Mouse (Mus musculus): ENCODE measurements around the gene Flad1. TPM values are rescaled to one million over a fixed set of nuclear protein-coding genes. Genes with fewer than 3 reads are reported as not detected.

Gene Flad1
- polyA plus RNA-seq, 1 experiment from 2014 or later: 36.5 TPM

DNA sequence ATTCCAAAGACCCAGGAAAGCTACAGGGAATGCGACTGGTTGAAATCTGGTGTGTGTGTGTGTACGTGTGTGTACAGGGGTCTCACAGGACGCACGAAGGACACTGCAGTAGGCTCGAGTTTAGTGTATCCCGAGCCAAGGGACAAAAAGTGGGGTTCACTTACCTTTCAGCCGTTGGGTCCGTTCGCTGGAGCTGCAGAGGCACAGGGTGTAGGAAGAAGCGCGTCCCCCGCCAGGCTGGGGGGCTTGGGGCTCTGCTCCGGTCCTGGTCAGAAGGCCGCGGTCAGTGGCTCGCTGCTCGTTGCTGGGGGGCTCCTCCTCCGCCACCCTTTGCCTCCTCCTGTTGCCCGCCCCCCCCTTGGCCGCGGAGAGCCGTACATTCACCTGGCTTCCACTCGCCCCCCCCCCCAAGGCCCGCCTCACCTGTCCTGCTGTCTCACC is 18.8 kb downstream of the Flad1 start:
- H3K36me3 ChIP-seq (replicated peaks): no peaks in the 10 kb centered on the region
- peak overlapping the region; percentile 100 for H3K4me2 ChIP-seq
- 0% methylated on average over 20 of the region's 24 CpGs for WGBS
- no peak for ATAC-seq (replicated peaks)
- peaks cover 67% of the 10 kb centered on the region for H3K4me1 ChIP-seq
- peak overlapping the region; percentile 46 for H3K4me3 ChIP-seq
- H3K9ac ChIP-seq: peak overlapping the region; percentile 51; the same call in 1 of the 2 replicates
- no peak overlapping the region for H3K27ac ChIP-seq
- H3K9me3 ChIP-seq: no peaks in the 10 kb centered on the region
- H3K27me3 ChIP-seq (replicated peaks): peaks cover 24% of the 10 kb centered on the region

DNA sequence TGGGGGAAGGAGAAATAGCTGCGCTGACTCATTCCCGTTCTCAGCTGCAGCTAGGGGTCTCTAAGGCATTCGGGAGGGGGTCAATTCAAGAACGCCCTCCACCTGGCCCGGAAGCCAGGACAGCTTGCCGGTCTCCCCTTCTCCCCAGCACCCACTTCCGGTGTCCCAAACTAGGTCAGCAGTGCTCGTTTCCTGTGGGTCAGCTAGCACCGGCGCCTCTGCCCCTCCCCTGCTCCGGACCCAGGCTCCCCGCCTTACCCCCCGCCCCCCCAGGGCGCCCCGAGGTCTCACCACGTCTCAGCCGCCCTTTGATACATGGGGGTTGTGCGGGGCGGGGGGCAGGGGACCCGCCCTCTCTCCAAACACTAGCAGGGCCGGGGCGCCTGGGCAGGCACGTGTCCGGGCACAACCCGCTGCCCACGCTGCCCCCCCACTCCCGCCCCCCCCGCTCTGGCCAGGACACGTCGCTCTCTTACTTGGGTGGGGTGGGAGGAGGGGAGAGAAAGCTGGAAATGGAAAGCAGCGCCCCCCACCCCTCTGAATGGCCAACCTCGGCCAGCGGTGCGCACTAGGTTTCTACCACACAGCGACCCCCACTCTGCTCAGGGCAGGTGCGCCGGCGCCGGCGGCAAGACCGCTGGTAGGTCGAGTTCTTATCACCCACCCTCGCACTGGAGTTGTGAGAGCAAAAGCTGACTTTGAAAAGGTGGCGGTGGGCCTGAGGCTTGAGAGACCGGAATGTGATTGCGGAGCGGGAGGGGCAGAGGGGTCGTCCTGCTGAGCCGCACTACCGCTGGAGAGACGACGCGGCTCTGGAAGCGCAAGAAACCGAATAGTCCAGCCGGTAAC is 19.8 kb downstream of the Flad1 start:
- no peaks in the 10 kb centered on the region for H3K36me3 ChIP-seq (replicated peaks)
- H3K4me1 ChIP-seq: peaks cover 67% of the 10 kb centered on the region
- peak overlapping the region; percentile 51 for H3K9ac ChIP-seq
- WGBS: under 1% methylated on average over 53 of the region's 56 CpGs
- H3K4me3 ChIP-seq: peak overlapping the region; percentile 46
- no peak overlapping the region for H3K27ac ChIP-seq
- H3K27me3 ChIP-seq (replicated peaks): peaks cover 24% of the 10 kb centered on the region
- no peak for ATAC-seq (replicated peaks)
- H3K9me3 ChIP-seq: no peaks in the 10 kb centered on the region
- H3K4me2 ChIP-seq: peak overlapping the region; percentile 100

DNA sequence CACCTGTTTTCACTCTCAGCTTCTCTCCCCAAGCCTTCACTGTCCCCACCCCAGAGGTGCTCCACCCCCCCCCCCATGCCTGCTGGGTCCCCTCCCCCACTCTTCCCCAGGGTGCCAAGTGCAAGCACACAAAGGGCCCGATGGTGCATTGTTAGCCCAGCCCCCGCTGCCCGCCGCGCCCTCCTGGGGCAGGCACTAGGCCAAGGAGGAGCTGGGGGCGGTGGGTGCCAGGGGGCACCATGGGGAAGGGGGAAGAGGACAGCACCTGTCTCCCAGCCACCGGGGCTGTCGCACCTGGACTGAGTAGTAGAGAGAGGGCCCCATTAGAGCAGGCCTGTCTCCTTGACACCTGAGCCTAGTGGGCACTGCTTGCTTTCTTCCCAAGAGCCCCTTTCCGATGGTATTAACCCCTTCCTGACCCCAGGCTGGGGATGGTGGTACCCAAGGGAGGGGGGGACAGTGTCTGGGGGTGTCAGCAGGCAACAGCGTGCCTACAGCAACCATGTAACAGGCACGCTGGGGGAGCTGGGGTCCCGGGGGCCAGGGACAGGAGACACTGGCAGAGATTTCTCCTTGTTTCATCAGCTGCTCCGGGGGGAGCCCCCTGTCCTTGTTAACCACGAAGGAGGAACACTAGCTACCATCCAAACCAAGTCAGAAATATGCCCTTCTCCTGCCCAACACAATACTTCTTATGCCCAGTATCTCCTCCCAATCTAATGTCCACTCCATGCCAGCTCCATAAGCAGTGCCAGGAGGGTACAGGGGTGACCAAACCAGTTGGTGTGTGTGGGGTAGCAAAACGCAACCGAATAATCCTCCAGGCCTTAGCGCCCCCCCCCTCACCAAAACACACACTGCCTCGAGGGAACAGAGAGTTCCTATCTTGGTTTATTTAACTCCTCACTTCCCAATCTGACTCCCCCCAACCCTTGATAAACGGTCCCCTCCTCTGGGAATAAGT is 20.7 kb downstream of the Flad1 start:
- Histone ChIP-seq H3K36me3 (replicated peaks) (no peaks in the 10 kb centered on the region), H3K27me3 (replicated peaks) (peaks cover 17% of the 10 kb centered on the region), H3K9ac (peak overlapping the region; percentile 51), H3K4me2 (peak overlapping the region; percentile 100), H3K27ac (no peak overlapping the region), H3K9me3 (no peaks in the 10 kb centered on the region), H3K4me3 (peak overlapping the region; percentile 46), H3K4me1 (peaks cover 57% of the 10 kb centered on the region)
- ATAC-seq (replicated peaks): no peak
- WGBS: 10% methylated on average over 19 of the region's 19 CpGs

GRCm38 (mm10) chr3:89390111-89390515 is 21.6 kb downstream of the Flad1 start:
- Histone ChIP-seq H3K4me3 (no peak overlapping the region), H3K9ac (no peak overlapping the region), H3K4me1 (peaks cover 49% of the 10 kb centered on the region), H3K4me2 (no peak overlapping the region), H3K27me3 (replicated peaks) (peaks cover 11% of the 10 kb centered on the region), H3K36me3 (replicated peaks) (no peaks in the 10 kb centered on the region), H3K27ac (no peak overlapping the region), H3K9me3 (no peaks in the 10 kb centered on the region)
- no peak for ATAC-seq (replicated peaks)
- WGBS: 54% methylated on average over 5 of the region's 5 CpGs

GRCm38 (mm10) chr3:89388901-89389740 is 22.5 kb downstream of the Flad1 start:
- Histone ChIP-seq H3K36me3 (replicated peaks) (no peaks in the 10 kb centered on the region), H3K9ac (no peak overlapping the region), H3K9me3 (no peaks in the 10 kb centered on the region), H3K27me3 (replicated peaks) (peaks cover 8% of the 10 kb centered on the region), H3K4me3 (no peak overlapping the region), H3K4me1 (peaks cover 44% of the 10 kb centered on the region), H3K4me2 (no peak overlapping the region), H3K27ac (no peak overlapping the region)
- 71% methylated on average over 5 of the region's 6 CpGs for WGBS
- peak; percentile 21; the same call in 1 of the 2 replicates for ATAC-seq (replicated peaks)

DNA sequence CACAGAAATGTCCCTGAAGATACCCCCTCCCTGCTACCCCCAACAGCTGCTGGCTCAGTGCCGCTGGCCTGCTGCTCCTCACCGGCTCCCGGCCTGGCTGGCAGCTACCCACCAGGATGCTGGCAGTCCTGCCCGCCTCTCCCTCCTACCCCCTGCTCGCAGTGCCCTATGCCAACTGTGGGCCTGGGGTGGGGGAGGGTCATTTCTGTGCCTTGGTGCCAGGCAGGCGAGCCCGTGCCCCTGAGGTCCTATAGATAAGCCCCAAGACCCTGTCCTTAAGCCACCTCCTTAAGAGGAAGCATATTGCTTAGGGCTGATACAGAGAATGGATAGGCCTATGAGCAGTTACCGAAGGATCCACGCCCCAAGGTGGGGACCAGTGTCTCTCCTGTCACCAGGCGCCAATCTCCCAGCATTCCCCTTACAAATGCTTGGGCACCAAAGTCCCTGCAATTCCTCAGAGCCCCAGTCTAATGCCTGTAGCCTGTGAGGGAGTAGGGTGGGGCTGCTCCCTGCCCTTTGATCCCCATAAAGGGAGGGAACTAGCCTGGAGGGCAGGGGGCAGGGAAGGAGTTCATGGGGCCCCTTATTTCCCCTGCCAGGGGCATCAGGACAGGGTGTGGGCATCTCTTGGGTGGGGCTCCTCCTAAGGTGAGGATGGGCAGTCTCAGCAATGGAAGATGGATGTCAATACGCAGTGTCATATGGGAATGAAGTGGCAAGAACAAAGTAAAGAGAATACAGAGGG is 23.4 kb downstream of the Flad1 start:
- Histone ChIP-seq H3K27ac (no peak overlapping the region), H3K27me3 (replicated peaks) (peaks cover 8% of the 10 kb centered on the region), H3K4me2 (no peak overlapping the region), H3K36me3 (replicated peaks) (no peaks in the 10 kb centered on the region), H3K9ac (no peak overlapping the region), H3K4me3 (no peak overlapping the region), H3K4me1 (peaks cover 36% of the 10 kb centered on the region), H3K9me3 (no peaks in the 10 kb centered on the region)
- ATAC-seq (replicated peaks): peak; percentile 6; the same call in 1 of the 2 replicates
- WGBS: 70% methylated on average over 11 of the region's 11 CpGs

GRCm38 (mm10) chr3:89387632-89388031 is 24.0 kb downstream of the Flad1 start:
- H3K4me1 ChIP-seq: peaks cover 30% of the 10 kb centered on the region
- no peak overlapping the region for H3K4me2 ChIP-seq
- no peak overlapping the region for H3K4me3 ChIP-seq
- peaks cover 4% of the 10 kb centered on the region for H3K27me3 ChIP-seq (replicated peaks)
- ATAC-seq (replicated peaks): no peak
- WGBS: 76% methylated on average over 11 of the region's 11 CpGs
- no peak overlapping the region for H3K9ac ChIP-seq
- H3K27ac ChIP-seq: no peak overlapping the region
- no peaks in the 10 kb centered on the region for H3K36me3 ChIP-seq (replicated peaks)
- H3K9me3 ChIP-seq: no peaks in the 10 kb centered on the region

GRCm38 (mm10) chr3:89386438-89387420 is 24.9 kb downstream of the Flad1 start:
- Histone ChIP-seq H3K27ac (no peak overlapping the region), H3K9me3 (no peaks in the 10 kb centered on the region), H3K9ac (no peak overlapping the region), H3K4me1 (peaks cover 21% of the 10 kb centered on the region), H3K4me3 (no peak overlapping the region), H3K27me3 (replicated peaks) (no peaks in the 10 kb centered on the region), H3K4me2 (no peak overlapping the region), H3K36me3 (replicated peaks) (no peaks in the 10 kb centered on the region)
- ATAC-seq (replicated peaks): no peak
- WGBS: 52% methylated on average over 17 of the region's 17 CpGs

- Histone ChIP-seq H3K36me3 (replicated peaks) (no peaks in the 10 kb centered on the region), H3K9ac (no peak overlapping the region), H3K4me1 (peaks cover 8% of the 10 kb centered on the region; the same call in 1 of the 2 replicates), H3K4me3 (no peak overlapping the region), H3K27me3 (replicated peaks) (no peaks in the 10 kb centered on the region), H3K27ac (no peak overlapping the region), H3K4me2 (no peak overlapping the region), H3K9me3 (no peaks in the 10 kb centered on the region)
- WGBS: 55% methylated on average over 11 of the region's 11 CpGs
- no peak for ATAC-seq (replicated peaks)
Measured at GRCm38 (mm10) chr3:89385451-89385850, 26.2 kb downstream of the Flad1 start.

DNA sequence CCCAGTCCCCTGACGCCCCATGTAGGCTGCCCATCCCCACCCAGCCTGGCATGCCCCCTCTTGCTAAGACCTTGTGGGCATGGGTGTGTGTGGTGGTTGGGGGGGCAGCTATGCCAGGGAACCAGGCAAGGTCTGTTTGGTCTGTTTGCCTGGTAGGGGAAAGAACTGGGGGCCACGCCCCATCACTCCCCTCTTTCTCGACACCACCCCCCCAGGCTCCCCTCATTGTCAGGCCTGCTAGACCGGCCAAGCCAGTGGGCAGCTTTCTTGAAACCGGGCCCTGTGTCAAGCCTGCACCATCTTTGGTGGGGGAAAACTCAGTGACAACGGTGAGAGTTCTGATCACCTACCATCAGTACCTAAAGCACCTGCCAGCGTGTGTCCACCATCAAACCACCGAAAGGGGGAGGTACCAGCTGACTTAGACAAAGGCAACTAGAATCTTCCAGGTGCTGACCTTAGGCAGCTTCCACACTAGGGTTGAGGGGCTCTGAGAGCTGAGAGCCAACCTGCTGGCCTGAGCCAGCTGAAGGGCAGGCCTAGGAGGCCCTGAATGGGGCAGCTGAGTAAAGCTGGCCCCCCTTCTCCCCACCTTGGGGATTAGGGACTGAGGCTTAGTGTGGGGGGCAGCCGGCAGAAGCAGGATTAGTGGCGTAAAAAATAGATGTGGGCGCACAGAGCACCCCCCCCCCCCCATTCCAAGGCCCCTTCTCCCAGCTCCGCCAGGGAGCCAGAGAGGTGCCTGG is 27.2 kb downstream of the Flad1 start:
- Histone ChIP-seq H3K9me3 (no peaks in the 10 kb centered on the region), H3K27me3 (replicated peaks) (no peaks in the 10 kb centered on the region), H3K36me3 (replicated peaks) (no peaks in the 10 kb centered on the region), H3K4me3 (no peak overlapping the region), H3K4me2 (no peak overlapping the region), H3K4me1 (peaks cover 5% of the 10 kb centered on the region; the same call in 1 of the 2 replicates), H3K27ac (no peak overlapping the region), H3K9ac (no peak overlapping the region)
- no peak for ATAC-seq (replicated peaks)
- 46% methylated on average over 12 of the region's 12 CpGs for WGBS

Data from midbrain, embryonic 15.5 days (tissue).